Mouse (Mus musculus): ENCODE measurements around the gene Anks1b.

GRCm38 (mm10) chr10:90432479-90432878, 559.2 kb downstream of the Anks1b start:
- TF ChIP-seq CTCF (IDR thresholded peaks at IDR 0.05; ENCODE audit: low read depth, low read length), result no peak
- no peak for TF ChIP-seq GATA1 (IDR thresholded peaks at IDR 0.05; ENCODE audit: borderline replicate concordance, low read length)
- no peak for TF ChIP-seq POLR2AphosphoS5 (IDR thresholded peaks at IDR 0.05; ENCODE audit: insufficient replicate concordance, low read depth, low read length)
- TF ChIP-seq TAL1 (conservative IDR thresholded peaks at IDR 0.05; ENCODE audit: low read depth, low read length), result no peak
- TF ChIP-seq GATA2 (IDR thresholded peaks at IDR 0.05; ENCODE audit: borderline replicate concordance, low read depth, low read length), result no peak

All from G1E (cell line).